Mouse (Mus musculus): ENCODE results near the gene Tenm2.

GRCm38 (mm10) chr11:36332222-36332621 lies 903.5 kb downstream of the Tenm2 start:
- TF ChIP-seq GATA1 (IDR thresholded peaks at IDR 0.05; ENCODE audit: borderline replicate concordance, low read length) (no peak), FLI1 (IDR thresholded peaks at IDR 0.05; ENCODE audit: low read length) (no peak)
